Mouse (Mus musculus): Measurements from ENCODE around the gene Cstf1. TPM values are rescaled to one million over a fixed set of nuclear protein-coding genes. Genes with fewer than 3 reads are reported as not detected.
A peak's percentile ranks its signal among the peaks of the same experiment; 100 is the strongest.

The Cstf1 gene
- polyA plus RNA-seq, 2 experiments = 23.9 to 24.0 TPM

- Histone ChIP-seq H3K4me2 (ENCODE audit: low read depth) (no peak overlapping the region), H3K36me3 (replicated peaks; ENCODE audit: control insufficient read depth, insufficient read depth, low read depth) (no peaks in the 10 kb centered on the region), H3K4me3 (ENCODE audit: insufficient read depth in 1 of 2, low read depth in 2 of 2, low read length in 2 of 2) (no peak overlapping the region), H3K9ac (replicated peaks) (no peak overlapping the region), H3K27me3 (ENCODE audit: control insufficient read depth, insufficient read depth, low read length) (no peaks in the 10 kb centered on the region), H3K27ac (no peak overlapping the region), H3K4me1 (replicated peaks; ENCODE audit: control insufficient read depth in 2 of 2, insufficient read depth in 2 of 2, low read length in 1 of 2) (peaks cover 6 to 7% of the 10 kb centered on the region in 2 experiments; a peak in 3 of 4 replicates), H3K9me3 (ENCODE audit: control insufficient read depth, low read length) (no peaks in the 10 kb centered on the region)
- no peak for DNase-seq (ENCODE audit: low read depth in 3 of 3, low spot score in 3 of 3)
- 41% methylated on average over 3 of the region's 3 CpGs for WGBS (ENCODE audit: insufficient replicate concordance)
- no peak for ATAC-seq (ENCODE audit: insufficient read depth)
- TF ChIP-seq CTCF (IDR thresholded peaks at IDR 0.05; ENCODE audit: low read depth) (no peak), EP300 (IDR thresholded peaks at IDR 0.05; ENCODE audit: low read depth) (no peak)
These were observed 29.5 kb upstream of the Cstf1 start for GRCm38 (mm10) chr2:172340936-172341335.

GRCm38 (mm10) chr2:172341606-172342005 is 28.9 kb upstream of the Cstf1 start:
- TF ChIP-seq CTCF (IDR thresholded peaks at IDR 0.05; ENCODE audit: low read depth) = no peak
- TF ChIP-seq EP300 (IDR thresholded peaks at IDR 0.05; ENCODE audit: low read depth) = no peak
- WGBS (ENCODE audit: insufficient replicate concordance) = 48% methylated on average over 5 of the region's 5 CpGs
- ATAC-seq (ENCODE audit: insufficient read depth) (no peak), DNase-seq (ENCODE audit: low read depth in 3 of 3, low spot score in 3 of 3) (no peak)
- no peak overlapping the region for H3K4me2 ChIP-seq (ENCODE audit: low read depth)
- no peaks in the 10 kb centered on the region for H3K9me3 ChIP-seq (ENCODE audit: control insufficient read depth, low read length)
- no peak overlapping the region for H3K27ac ChIP-seq
- H3K9ac ChIP-seq (replicated peaks) = no peak overlapping the region
- H3K36me3 ChIP-seq (replicated peaks; ENCODE audit: control insufficient read depth, insufficient read depth, low read depth) = peaks cover 3% of the 10 kb centered on the region
- H3K27me3 ChIP-seq (ENCODE audit: control insufficient read depth, insufficient read depth, low read length) = no peaks in the 10 kb centered on the region
- H3K4me3 ChIP-seq (ENCODE audit: insufficient read depth in 1 of 2, low read depth in 2 of 2, low read length in 2 of 2) = no peak overlapping the region
- H3K4me1 ChIP-seq (replicated peaks; ENCODE audit: control insufficient read depth in 2 of 2, insufficient read depth in 2 of 2, low read length in 1 of 2) = peaks cover 6 to 8% of the 10 kb centered on the region in 2 experiments; a peak in 3 of 4 replicates

- TF ChIP-seq EP300 (IDR thresholded peaks at IDR 0.05; ENCODE audit: low read depth) (no peak), CTCF (IDR thresholded peaks at IDR 0.05; ENCODE audit: low read depth) (no peak)
- DNase-seq (ENCODE audit: low read depth in 3 of 3, low spot score in 3 of 3) = no peak
- peaks cover 9 to 25% of the 10 kb centered on the region in 2 experiments for H3K4me1 ChIP-seq (replicated peaks; ENCODE audit: control insufficient read depth in 2 of 2, insufficient read depth in 2 of 2, low read length in 1 of 2)
- H3K27me3 ChIP-seq (ENCODE audit: control insufficient read depth, insufficient read depth, low read length) = no peaks in the 10 kb centered on the region
- no peak overlapping the region for H3K9ac ChIP-seq (replicated peaks)
- H3K4me3 ChIP-seq (ENCODE audit: insufficient read depth in 1 of 2, low read depth in 2 of 2, low read length in 2 of 2) = no peak overlapping the region
- H3K4me2 ChIP-seq (ENCODE audit: low read depth) = no peak overlapping the region
- ATAC-seq (ENCODE audit: insufficient read depth) = no peak
- no peaks in the 10 kb centered on the region for H3K9me3 ChIP-seq (ENCODE audit: control insufficient read depth, low read length)
- 86% methylated on average over 7 of the region's 7 CpGs for WGBS (ENCODE audit: insufficient replicate concordance)
- peaks cover 13% of the 10 kb centered on the region for H3K36me3 ChIP-seq (replicated peaks; ENCODE audit: control insufficient read depth, insufficient read depth, low read depth)
- no peak overlapping the region for H3K27ac ChIP-seq
These were observed 26.7 kb upstream of the Cstf1 start for GRCm38 (mm10) chr2:172343751-172344150.

GRCm38 (mm10) chr2:172344669-172345068 is 25.8 kb upstream of the Cstf1 start:
- no peaks in the 10 kb centered on the region for H3K9me3 ChIP-seq (ENCODE audit: control insufficient read depth, low read length)
- no peak for DNase-seq (ENCODE audit: low read depth in 3 of 3, low spot score in 3 of 3)
- H3K27me3 ChIP-seq (ENCODE audit: control insufficient read depth, insufficient read depth, low read length) = no peaks in the 10 kb centered on the region
- H3K4me2 ChIP-seq (ENCODE audit: low read depth) = peak overlapping the region; percentile 48
- peak overlapping the region in 1 of 2 experiments; percentile 22; a peak in 1 of 4 replicates for H3K4me3 ChIP-seq (ENCODE audit: insufficient read depth in 1 of 2, low read depth in 2 of 2, low read length in 2 of 2)
- peak overlapping the region; percentile 27 for H3K27ac ChIP-seq
- ATAC-seq (ENCODE audit: insufficient read depth) = no peak
- TF ChIP-seq EP300 (IDR thresholded peaks at IDR 0.05; ENCODE audit: low read depth) = no peak
- H3K4me1 ChIP-seq (replicated peaks; ENCODE audit: control insufficient read depth in 2 of 2, insufficient read depth in 2 of 2, low read length in 1 of 2) = peaks cover 19 to 34% of the 10 kb centered on the region in 2 experiments
- peaks cover 22% of the 10 kb centered on the region for H3K36me3 ChIP-seq (replicated peaks; ENCODE audit: control insufficient read depth, insufficient read depth, low read depth)
- 35% methylated on average over 5 of the region's 5 CpGs for WGBS (ENCODE audit: insufficient replicate concordance)
- H3K9ac ChIP-seq (replicated peaks) = no peak overlapping the region; the same call in 1 of the 2 replicates

- peak within 1 kb of the TSS; percentile 100 for H3K9ac ChIP-seq (replicated peaks)
- no peaks in the 10 kb centered on the region for H3K27me3 ChIP-seq (ENCODE audit: control insufficient read depth, insufficient read depth, low read length)
- peaks cover 28% of the 10 kb centered on the region for H3K36me3 ChIP-seq (replicated peaks; ENCODE audit: control insufficient read depth, insufficient read depth, low read depth)
- H3K4me2 ChIP-seq (ENCODE audit: low read depth) = peak within 1 kb of the TSS; percentile 74
- H3K27ac ChIP-seq = peak within 1 kb of the TSS; percentile 94
- peak; percentile 74 for ATAC-seq (ENCODE audit: insufficient read depth)
- no peaks in the 10 kb centered on the region for H3K9me3 ChIP-seq (ENCODE audit: control insufficient read depth, low read length)
- H3K4me3 ChIP-seq (ENCODE audit: insufficient read depth in 1 of 2, low read depth in 2 of 2, low read length in 2 of 2) = peak within 1 kb of the TSS; percentile 96
- peaks cover 25 to 41% of the 10 kb centered on the region in 2 experiments for H3K4me1 ChIP-seq (replicated peaks; ENCODE audit: control insufficient read depth in 2 of 2, insufficient read depth in 2 of 2, low read length in 1 of 2)
- peak; percentile 97 to 99 (median 98) for DNase-seq (ENCODE audit: low read depth in 3 of 3, low spot score in 3 of 3)
- WGBS (ENCODE audit: insufficient replicate concordance) = under 1% methylated on average over 35 of the region's 35 CpGs
- TF ChIP-seq CTCF (IDR thresholded peaks at IDR 0.05; ENCODE audit: low read depth) (no peak), EP300 (IDR thresholded peaks at IDR 0.05; ENCODE audit: low read depth) (0 out of 2 replicates have a peak, but pooled peaks have one; percentile 16)
These were observed 25.2 kb upstream of the Cstf1 start, which contains the start of gene Fam210b for GRCm38 (mm10) chr2:172345258-172345738. Gene Fam210b (plus strand): TSS chr2:172345565.

Data from liver, embryonic 14.5 days (tissue).